Mouse (Mus musculus) midbrain, embryonic 12.5 days (tissue): ENCODE data around the gene Efcab8. TPM values are rescaled to one million over a fixed set of nuclear protein-coding genes. Genes with fewer than 3 reads are reported as not detected.

Experiments
- ATAC-seq: fragments of 200-750 bp; cut with Nextera tagmentation; 2 replicates; pipeline ENCODE4 v1.8.0; 2017; ENCODE audit warnings: low read depth, moderate TSS enrichment, moderate library complexity; ENCODE audit not compliant: low FRiP score
- H3K27ac ChIP-seq: fragments of 300-500 bp; sonication (generic); replicated peaks from 2 replicates; pipeline ENCODE4 v1.5.1; 2016; ENCODE audit warnings: mild to moderate bottlenecking
- H3K27me3 ChIP-seq: fragments of 300-500 bp; sonication (generic); 2 replicates; pipeline ENCODE4 v1.6.1; 2016; ENCODE audit warnings: mild to moderate bottlenecking
- H3K36me3 ChIP-seq: fragments of 300-500 bp; sonication (generic); 2 replicates; pipeline ENCODE4 v1.6.1; 2016
- H3K4me1 ChIP-seq: fragments of 300-500 bp; sonication (generic); 2 replicates; pipeline ENCODE4 v1.6.1; 2016
- H3K4me2 ChIP-seq: fragments of 300-500 bp; sonication (generic); replicated peaks from 2 replicates; pipeline ENCODE4 v1.6.1; 2016; ENCODE audit warnings: mild to moderate bottlenecking, moderate library complexity
- H3K4me3 ChIP-seq: fragments of 300-500 bp; sonication (generic); 2 replicates; pipeline ENCODE4 v1.5.1; 2016; ENCODE audit warnings: mild to moderate bottlenecking
- H3K9ac ChIP-seq: fragments of 300-500 bp; sonication (generic); replicated peaks from 2 replicates; pipeline ENCODE4 v1.6.1; 2016; ENCODE audit warnings: mild to moderate bottlenecking, moderate library complexity
- H3K9me3 ChIP-seq: fragments of 300-500 bp; sonication (generic); 2 replicates; pipeline ENCODE4 v1.6.1; 2016; ENCODE audit warnings: mild to moderate bottlenecking
- WGBS: fragments of 180-500 bp; shearing (Covaris S2); methylation state at CpG from one replicate; pipeline ENCODE4 v1.1.7; 2016; 5-methylcytosine and 5-hydroxymethylcytosine counted together
- polyA plus RNA-seq: library from polyadenylated mRNA; unstranded; fragments of >200 nt; fragmentation: Nextera tagmentation; extraction: Ambion mirVana; gene quantifications from 2 replicates; pipeline ENCODE4 v1.2.1, GENCODE M21; 2016

Efcab8 gene
- 0.05 TPM in 1 of 2 replicates, not detected in the other for polyA plus RNA-seq

- peaks cover 7% of the 10 kb centered on the region; the same call in 1 of the 2 replicates for H3K4me1 ChIP-seq
- WGBS: 54% methylated on average over 11 of the region's 12 CpGs
- no peak within 1 kb of the TSS for H3K9ac ChIP-seq
- no peaks in the 10 kb centered on the region for H3K36me3 ChIP-seq
- H3K27me3 ChIP-seq: no peaks in the 10 kb centered on the region
- peak within 1 kb of the TSS; percentile 16 for H3K4me3 ChIP-seq
- no peak for ATAC-seq
- H3K27ac ChIP-seq: no peak within 1 kb of the TSS
- peak within 1 kb of the TSS; percentile 50 for H3K4me2 ChIP-seq
- no peaks in the 10 kb centered on the region for H3K9me3 ChIP-seq
Observed at GRCm38 (mm10) chr2:153779394-153779981, at the start of gene Efcab8. Gene Efcab8, plus strand, starts transcription at chr2:153779931.

- H3K4me3 ChIP-seq: no peak overlapping the region
- no peaks in the 10 kb centered on the region for H3K4me1 ChIP-seq
- no peaks in the 10 kb centered on the region for H3K36me3 ChIP-seq
- ATAC-seq: no peak
- 90% methylated on average over 4 of the region's 4 CpGs for WGBS
- H3K4me2 ChIP-seq: no peak overlapping the region
- no peaks in the 10 kb centered on the region for H3K9me3 ChIP-seq
- no peaks in the 10 kb centered on the region for H3K27me3 ChIP-seq
- no peak overlapping the region for H3K9ac ChIP-seq
- H3K27ac ChIP-seq: no peak overlapping the region
Observed at GRCm38 (mm10) chr2:153734033-153734432, 45.7 kb upstream of the Efcab8 start.

- Histone ChIP-seq H3K4me3 (peak within 1 kb of the TSS; percentile 71), H3K27ac (peak within 1 kb of the TSS; percentile 90), H3K9ac (peak within 1 kb of the TSS; percentile 93), H3K4me1 (peaks cover 27% of the 10 kb centered on the region), H3K27me3 (no peaks in the 10 kb centered on the region), H3K36me3 (no peaks in the 10 kb centered on the region), H3K9me3 (no peaks in the 10 kb centered on the region), H3K4me2 (peak within 1 kb of the TSS; percentile 72)
- 11% methylated on average over 58 of the region's 58 CpGs for whole genome bisulfite sequencing
- ATAC-seq: peak; percentile 97
Observed at GRCm38 (mm10) chr2:153740500-153741436, 39.0 kb upstream of the Efcab8 start, which contains the start of gene Mapre1. Gene Mapre1, plus strand, starts transcription at chr2:153741274.

- Histone ChIP-seq H3K27ac (peak overlapping the region; percentile 90), H3K4me1 (peaks cover 27% of the 10 kb centered on the region), H3K9ac (peak overlapping the region; percentile 93), H3K27me3 (no peaks in the 10 kb centered on the region), H3K4me2 (peak overlapping the region; percentile 72), H3K36me3 (peaks cover 6% of the 10 kb centered on the region), H3K9me3 (no peaks in the 10 kb centered on the region), H3K4me3 (peak overlapping the region; percentile 71)
- peak; percentile 86 for ATAC-seq
- 2% methylated on average over 38 of the region's 56 CpGs for WGBS
Observed at GRCm38 (mm10) chr2:153741437-153742065, 38.2 kb upstream of the Efcab8 start.

GRCm38 (mm10) chr2:153747994-153748393, 31.7 kb upstream of the Efcab8 start:
- no peak for ATAC-seq

GRCm38 (mm10) chr2:153750363-153750762, 29.4 kb upstream of the Efcab8 start:
- H3K27ac ChIP-seq: no peak overlapping the region
- H3K4me1 ChIP-seq: peaks cover 4% of the 10 kb centered on the region; the same call in 1 of the 2 replicates
- no peak overlapping the region for H3K9ac ChIP-seq
- ATAC-seq: no peak
- H3K27me3 ChIP-seq: no peaks in the 10 kb centered on the region
- no peaks in the 10 kb centered on the region for H3K9me3 ChIP-seq
- H3K4me3 ChIP-seq: no peak overlapping the region
- H3K36me3 ChIP-seq: peaks cover 28% of the 10 kb centered on the region
- WGBS: 87% methylated on average over 2 of the region's 2 CpGs
- H3K4me2 ChIP-seq: no peak overlapping the region

More at GRCm38 (mm10) chr2:153747994-153748393, 31.7 kb upstream of the Efcab8 start:
- Histone ChIP-seq H3K4me3 (no peak overlapping the region), H3K4me1 (peaks cover 13% of the 10 kb centered on the region), H3K4me2 (no peak overlapping the region), H3K9me3 (no peaks in the 10 kb centered on the region), H3K27ac (no peak overlapping the region), H3K9ac (no peak overlapping the region), H3K27me3 (no peaks in the 10 kb centered on the region), H3K36me3 (peaks cover 28% of the 10 kb centered on the region)

- 91% methylated on average over 5 of the region's 5 CpGs for WGBS
- H3K4me1 ChIP-seq: no peaks in the 10 kb centered on the region
- H3K36me3 ChIP-seq: peaks cover 97% of the 10 kb centered on the region
Observed at GRCm38 (mm10) chr2:153762121-153762520, 17.6 kb upstream of the Efcab8 start.

GRCm38 (mm10) chr2:153767484-153767883, 12.2 kb upstream of the Efcab8 start:
- no peak for ATAC-seq
- Histone ChIP-seq H3K4me1 (no peaks in the 10 kb centered on the region), H3K27ac (no peak overlapping the region), H3K4me3 (no peak overlapping the region), H3K9ac (no peak overlapping the region), H3K9me3 (no peaks in the 10 kb centered on the region), H3K27me3 (no peaks in the 10 kb centered on the region), H3K4me2 (no peak overlapping the region), H3K36me3 (peaks cover 69% of the 10 kb centered on the region)
- 63% methylated on average over 6 of the region's 6 CpGs for WGBS

More at GRCm38 (mm10) chr2:153762121-153762520, 17.6 kb upstream of the Efcab8 start:
- Histone ChIP-seq H3K4me2 (no peak overlapping the region), H3K9ac (no peak overlapping the region), H3K9me3 (no peaks in the 10 kb centered on the region), H3K27ac (no peak overlapping the region), H3K4me3 (no peak overlapping the region), H3K27me3 (no peaks in the 10 kb centered on the region)
- no peak for ATAC-seq

GRCm38 (mm10) chr2:153768881-153769280, 10.8 kb upstream of the Efcab8 start:
- WGBS: 89% methylated on average over 2 of the region's 2 CpGs
- Histone ChIP-seq H3K4me2 (no peak overlapping the region), H3K4me1 (no peaks in the 10 kb centered on the region), H3K9me3 (no peaks in the 10 kb centered on the region), H3K27ac (no peak overlapping the region), H3K27me3 (no peaks in the 10 kb centered on the region), H3K9ac (no peak overlapping the region), H3K36me3 (peaks cover 67% of the 10 kb centered on the region), H3K4me3 (no peak overlapping the region)
- no peak for ATAC-seq

- no peak for ATAC-seq
- H3K4me1 ChIP-seq: no peaks in the 10 kb centered on the region
- H3K9me3 ChIP-seq: no peaks in the 10 kb centered on the region
- no peaks in the 10 kb centered on the region for H3K27me3 ChIP-seq
- H3K27ac ChIP-seq: no peak overlapping the region
- no peak overlapping the region for H3K4me2 ChIP-seq
- no peak overlapping the region for H3K4me3 ChIP-seq
- 95% methylated on average over 4 of the region's 4 CpGs for WGBS
- no peak overlapping the region for H3K9ac ChIP-seq
- peaks cover 30% of the 10 kb centered on the region; the same call in 1 of the 2 replicates for H3K36me3 ChIP-seq
Observed at GRCm38 (mm10) chr2:153772950-153773349, 6.8 kb upstream of the Efcab8 start.

- ATAC-seq: no peak
- H3K36me3 ChIP-seq: peaks cover 21% of the 10 kb centered on the region; the same call in 1 of the 2 replicates
- no peaks in the 10 kb centered on the region for H3K27me3 ChIP-seq
- 96% methylated on average over 4 of the region's 4 CpGs for WGBS
- H3K4me1 ChIP-seq: peaks cover 7% of the 10 kb centered on the region; the same call in 1 of the 2 replicates
- no peak overlapping the region for H3K4me3 ChIP-seq
- no peak overlapping the region for H3K27ac ChIP-seq
- H3K9ac ChIP-seq: no peak overlapping the region
- no peak overlapping the region for H3K4me2 ChIP-seq
- H3K9me3 ChIP-seq: no peaks in the 10 kb centered on the region
Observed at GRCm38 (mm10) chr2:153775472-153775871, 4.3 kb upstream of the Efcab8 start.
